Mouse (Mus musculus): ENCODE results near the gene Ces1e.

Ces1e gene

DNA sequence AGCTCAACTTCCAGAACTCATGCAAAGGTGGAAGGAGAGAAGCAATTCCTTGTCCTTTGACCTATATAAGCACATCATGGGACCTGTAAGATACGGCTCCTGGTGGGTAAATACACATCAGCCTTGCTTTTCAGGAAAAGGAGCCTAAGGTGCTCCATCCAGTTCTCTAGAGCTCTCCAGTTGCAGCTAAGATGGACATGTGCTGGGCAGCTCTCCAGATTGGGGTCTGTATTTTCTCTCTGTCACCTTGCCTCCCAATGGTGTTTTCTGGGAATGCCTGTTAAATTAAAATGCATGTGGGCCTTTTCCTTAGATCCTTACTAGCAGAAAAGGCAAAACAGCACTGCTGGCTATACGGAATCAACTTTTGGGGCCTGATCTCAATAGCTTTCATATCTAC is 54.9 kb downstream of the Ces1e start:
- DNase-seq, result no peak

DNA sequence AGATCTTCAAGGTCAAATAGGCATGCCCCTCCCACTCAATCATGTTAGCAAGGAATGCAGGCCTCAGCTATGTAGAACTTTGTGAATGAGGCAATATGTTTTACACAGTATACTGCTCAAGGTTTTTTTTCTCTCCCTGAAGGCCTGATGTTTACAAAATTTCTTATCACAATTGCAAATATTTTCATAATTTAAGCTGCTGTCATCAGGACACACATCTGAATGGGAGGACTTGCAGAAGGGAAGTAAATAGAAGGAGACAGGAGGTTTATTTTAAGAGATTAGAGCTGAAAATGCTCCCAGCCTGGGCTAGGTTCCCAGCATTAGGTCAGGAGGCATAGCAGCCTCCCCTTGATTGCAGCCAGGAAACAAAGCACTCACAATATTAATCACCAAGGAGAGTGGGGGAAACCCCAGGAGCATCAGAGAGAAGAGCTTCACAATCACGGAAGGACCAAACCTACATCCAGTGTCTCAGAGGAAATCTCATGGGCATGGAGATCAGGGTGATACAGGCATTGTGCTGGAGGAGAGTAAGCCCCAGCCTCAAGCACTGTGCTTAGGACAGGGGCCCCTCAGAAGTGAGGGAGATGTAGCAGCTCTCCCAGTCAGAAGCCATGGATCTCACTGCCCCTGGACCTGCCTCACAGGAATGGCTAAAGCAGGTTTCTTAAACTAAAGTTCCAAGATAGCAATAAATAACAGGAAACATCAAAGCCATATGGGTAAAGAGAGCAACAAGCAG is 57.4 kb downstream of the Ces1e start:
- no peak for DNase-seq

DNA sequence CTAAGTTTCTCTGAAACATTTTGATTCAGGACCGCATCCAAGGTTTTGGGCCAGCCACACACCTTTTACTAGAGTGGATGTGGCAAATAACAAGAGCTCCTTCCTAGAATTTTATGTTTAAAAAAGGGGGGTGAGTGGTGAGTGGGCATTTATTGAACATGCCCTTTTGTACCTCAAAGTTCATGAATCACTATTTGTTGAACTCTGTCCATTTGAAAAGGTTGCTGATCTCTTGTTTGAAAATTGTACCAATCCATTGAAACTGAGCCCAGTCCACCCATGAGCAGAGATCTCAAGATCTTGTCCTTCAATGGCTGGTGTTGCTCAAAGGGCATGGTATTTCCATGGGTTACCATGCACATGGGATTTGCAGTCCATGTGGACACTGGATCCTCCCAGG is 66.1 kb downstream of the Ces1e start:
- no peak for DNase-seq

DNA sequence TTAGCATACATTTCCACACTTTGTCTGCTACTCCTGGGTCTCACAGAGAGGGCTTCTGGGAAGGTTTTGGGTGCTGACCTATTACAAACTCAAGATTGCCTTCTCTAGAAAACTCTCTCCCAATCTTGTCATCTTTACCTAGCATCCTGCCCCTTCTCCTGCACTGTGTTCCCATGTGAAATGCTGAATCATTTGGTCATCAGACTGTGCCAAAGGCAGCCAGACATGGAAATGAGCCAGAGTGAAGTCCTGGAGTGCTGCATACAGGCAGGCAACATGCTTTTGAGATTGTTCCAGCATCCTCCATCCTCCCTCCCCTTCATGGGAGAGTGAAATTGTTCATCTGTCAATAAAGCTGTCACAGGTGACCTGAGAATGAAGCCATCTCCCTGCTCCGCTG is 78.0 kb downstream of the Ces1e start:
- DNase-seq, result no peak

Data from thymus, postnatal 36 days (tissue).